Mouse (Mus musculus): ENCODE results near the gene Med9.

The Med9 gene

GRCm38 (mm10) chr11:60001231-60001980 is 53.4 kb downstream of the Med9 start:
- DNase-seq: no peak

- DNase-seq: no peak
These were observed 55.8 kb downstream of the Med9 start for GRCm38 (mm10) chr11:60003811-60004210.

- DNase-seq: no peak
These were observed 56.7 kb downstream of the Med9 start for GRCm38 (mm10) chr11:60004716-60005115.

- no peak for DNase-seq
These were observed 57.9 kb downstream of the Med9 start for GRCm38 (mm10) chr11:60005866-60006265.

GRCm38 (mm10) chr11:60009451-60009850 is 61.4 kb downstream of the Med9 start:
- DNase-seq: no peak

GRCm38 (mm10) chr11:60011516-60011915 is 63.5 kb downstream of the Med9 start:
- DNase-seq: no peak
